Mouse (Mus musculus) heart, adult 18-20 months (tissue): ENCODE data around the gene Zfp97. TPM values are rescaled to one million over a fixed set of nuclear protein-coding genes. Genes with fewer than 3 reads are reported as not detected.
"Not testable (repeated sequence)": the region's sequence is repeated elsewhere in the genome, so short reads cannot be mapped to it uniquely, and the experiment has no call there.

ENCODE experiments used
- DNase-seq, 2 experiments: peaks; one replicate each; pipeline ENCODE4 v3.0.0; 2021 to 2022; ENCODE audit warnings: mixed read lengths in 1 of 2
- long read RNA-seq, 2 experiments: library from polyadenylated mRNA; stranded (forward); transcript quantifications; one replicate each; pipeline ENCODE4 v2.0.0; 2021
- total RNA-seq, 2 experiments: library from RNA; stranded (reverse); gene quantifications; 2 replicates each; pipeline ENCODE4 v1.2.3; 2021

Zfp97 gene
- total RNA-seq, result 1 to 10 TPM; 5.6 to 6.0 TPM
- long read RNA-seq, experiment 1, partial matches to known transcripts, result 1 of 12 reads
- long read RNA-seq, experiment 1, other reads (novel, unspliced or antisense), result 9 of 12 reads
- long read RNA-seq, experiment 2, partial matches to known transcripts, result 0 of 7 reads
- long read RNA-seq, experiment 2, other reads (novel, unspliced or antisense), result 5 of 7 reads

DNA sequence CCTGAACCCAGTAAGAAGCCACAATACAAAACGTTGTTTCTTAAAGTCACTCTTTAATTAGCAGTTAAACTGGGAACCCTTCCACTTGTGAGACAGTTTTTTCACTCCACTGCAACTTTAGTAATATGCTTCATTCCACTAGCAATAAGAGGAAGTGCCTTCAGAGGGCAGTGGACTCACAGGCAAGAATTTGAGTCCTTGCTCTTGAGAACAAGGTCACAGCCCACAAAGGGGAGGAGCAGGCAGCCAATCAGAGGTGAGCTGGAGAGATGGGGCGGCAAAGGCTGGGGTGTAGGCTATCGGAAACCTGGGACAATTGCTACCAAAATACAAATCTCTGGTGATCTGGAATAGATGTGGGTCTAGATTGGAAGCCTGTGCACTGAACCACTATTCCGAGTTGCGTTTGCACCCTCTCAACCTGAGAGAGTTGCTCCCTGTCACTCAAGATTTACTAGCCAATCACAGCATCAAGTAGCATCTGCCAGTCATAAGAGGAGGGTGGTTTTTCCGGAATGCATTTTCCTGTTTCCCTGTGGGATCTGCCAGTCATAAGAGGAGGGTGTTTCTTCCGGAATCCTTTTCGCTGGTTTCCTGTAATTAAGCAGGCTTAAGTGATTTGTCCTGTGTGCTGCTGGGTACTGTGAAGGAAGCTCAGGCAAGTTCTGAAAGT is at the start of gene Zfp97:
TSS of gene Zfp97 (plus strand) at position 586 of the 673 bp plus-strand sequence.
- DNase-seq, result not testable (repeated sequence)

- DNase-seq, result not testable (repeated sequence)
Observed at GRCm38 (mm10) chr17:17178757-17179413, 57.7 kb downstream of the Zfp97 start.

- not testable (repeated sequence) for DNase-seq
Observed at GRCm38 (mm10) chr17:17194761-17195160, 73.5 kb downstream of the Zfp97 start.

- no peak for DNase-seq
Observed at GRCm38 (mm10) chr17:17195178-17195577, 74.0 kb downstream of the Zfp97 start.

- not testable (repeated sequence) for DNase-seq
Observed at GRCm38 (mm10) chr17:17196111-17196510, 74.9 kb downstream of the Zfp97 start.

Other genes with a start within 250 kb of the Zfp97 start
- 1 to 10 TPM; 6.1 to 7.1 TPM for gene Zfp960, start 57.3 kb upstream of the Zfp97 start, total RNA-seq